Mouse (Mus musculus): Measurements from ENCODE around the gene Apoa4. TPM values are rescaled to one million over a fixed set of nuclear protein-coding genes. Genes with fewer than 3 reads are reported as not detected.

Apoa4 gene
- polyA plus RNA-seq, 1 experiment from 2014 or later: not detected

- Histone ChIP-seq H3K36me3 (ENCODE audit: control insufficient read depth, insufficient read depth, low read length) (0 out of 2 replicates have a peak, but pooled peaks cover 3% of the 10 kb centered on the region), H3K9me3 (ENCODE audit: control insufficient read depth, low read length) (no peaks in the 10 kb centered on the region), H3K27ac (ENCODE audit: low read depth, low read length) (no peak within 1 kb of the TSS), H3K9ac (ENCODE audit: low read depth, low read length) (peak within 1 kb of the TSS; percentile 75), H3K27me3 (ENCODE audit: control insufficient read depth, insufficient read depth, low read length) (peaks cover 10% of the 10 kb centered on the region), H3K4me3 (ENCODE audit: low read depth, low read length) (peak within 1 kb of the TSS; percentile 83), H3K4me2 (replicated peaks; ENCODE audit: low read depth, low read length) (peak within 1 kb of the TSS; percentile 91), H3K4me1 (replicated peaks; ENCODE audit: control insufficient read depth, insufficient read depth, low read length) (0 out of 2 replicates have a peak, but pooled peaks cover 2% of the 10 kb centered on the region)
- DNase-seq (ENCODE audit: low spot score): peak; percentile 91
- WGBS: 6% methylated on average over 42 of the region's 45 CpGs
- peak; percentile 94 for ATAC-seq (ENCODE audit: low FRiP score)
Observed at GRCm38 (mm10) chr9:46272677-46273454, 32.4 kb downstream of the Apoa4 start, which contains the start of gene Zpr1. Gene Zpr1 (plus strand): TSS chr9:46273064.

- 0 out of 2 replicates have a peak, but pooled peaks cover 6% of the 10 kb centered on the region for H3K36me3 ChIP-seq (ENCODE audit: control insufficient read depth, insufficient read depth, low read length)
- ATAC-seq (ENCODE audit: low FRiP score): no peak
- H3K9me3 ChIP-seq (ENCODE audit: control insufficient read depth, low read length): no peaks in the 10 kb centered on the region
- H3K9ac ChIP-seq (ENCODE audit: low read depth, low read length): no peak overlapping the region
- DNase-seq (ENCODE audit: low spot score): no peak
- no peak overlapping the region for H3K27ac ChIP-seq (ENCODE audit: low read depth, low read length)
- H3K4me1 ChIP-seq (replicated peaks; ENCODE audit: control insufficient read depth, insufficient read depth, low read length): 0 out of 2 replicates have a peak, but pooled peaks cover 2% of the 10 kb centered on the region
- WGBS: 94% methylated on average over 9 of the region's 9 CpGs
- H3K4me3 ChIP-seq (ENCODE audit: low read depth, low read length): no peak overlapping the region
- no peak overlapping the region for H3K4me2 ChIP-seq (replicated peaks; ENCODE audit: low read depth, low read length)
- H3K27me3 ChIP-seq (ENCODE audit: control insufficient read depth, insufficient read depth, low read length): peaks cover 10% of the 10 kb centered on the region
Observed at GRCm38 (mm10) chr9:46274494-46274893, 34.0 kb downstream of the Apoa4 start.

DNA sequence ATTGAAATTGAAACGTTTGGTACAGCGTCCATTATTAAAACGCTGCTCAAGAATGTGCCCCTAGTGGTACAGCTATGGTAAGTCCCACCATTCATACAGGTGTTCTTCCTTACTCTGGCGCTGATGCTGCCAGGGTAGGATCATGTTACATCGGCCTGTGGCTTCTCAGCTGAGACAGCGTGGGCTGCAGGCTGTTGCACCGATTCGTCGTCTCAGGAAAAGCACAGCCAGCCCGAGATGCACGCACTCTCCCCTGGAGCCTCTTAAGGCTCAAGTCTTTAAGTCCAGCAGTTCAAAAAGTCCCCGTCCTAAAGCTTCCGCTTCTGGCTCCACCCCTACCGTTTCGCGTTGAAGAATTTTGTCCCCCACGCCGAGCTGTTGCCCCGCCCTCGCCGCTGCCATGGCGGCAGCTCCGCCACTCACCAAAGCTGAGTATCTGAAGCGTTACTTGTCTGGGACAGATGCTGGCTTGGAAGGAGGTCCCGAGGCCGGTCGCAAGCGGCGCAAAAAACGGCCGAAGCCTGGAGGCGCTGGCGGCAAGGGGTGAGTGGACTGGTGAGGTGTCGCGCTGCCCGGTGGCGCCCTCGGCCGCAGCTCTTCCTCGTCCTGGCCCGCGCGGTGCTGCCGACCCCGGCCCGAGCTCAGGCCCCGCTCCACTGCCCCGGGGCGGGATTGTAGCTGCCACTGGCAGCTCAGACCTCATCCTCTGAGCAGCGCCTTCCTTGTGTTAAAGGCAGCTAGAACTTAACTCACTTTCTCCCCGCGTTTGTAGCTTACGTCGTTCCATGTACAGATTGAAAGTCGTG is 42.3 kb downstream of the Apoa4 start, which contains the start of gene Bud13:
TSS of gene Bud13 (plus strand) at position 378 of the 806 bp plus-strand sequence.
- WGBS: under 1% methylated on average over 55 of the region's 55 CpGs
- DNase-seq (ENCODE audit: low spot score): peak; percentile 93
- H3K4me2 ChIP-seq (replicated peaks; ENCODE audit: low read depth, low read length): peak within 1 kb of the TSS; percentile 62
- 0 out of 2 replicates have a peak, but pooled peaks cover 5% of the 10 kb centered on the region for H3K36me3 ChIP-seq (ENCODE audit: control insufficient read depth, insufficient read depth, low read length)
- no peaks in the 10 kb centered on the region; the same call in 1 of the 2 replicates for H3K4me1 ChIP-seq (replicated peaks; ENCODE audit: control insufficient read depth, insufficient read depth, low read length)
- peak within 1 kb of the TSS; percentile 91 for H3K9ac ChIP-seq (ENCODE audit: low read depth, low read length)
- H3K4me3 ChIP-seq (ENCODE audit: low read depth, low read length): peak within 1 kb of the TSS; percentile 86
- H3K27me3 ChIP-seq (ENCODE audit: control insufficient read depth, insufficient read depth, low read length): no peaks in the 10 kb centered on the region
- H3K9me3 ChIP-seq (ENCODE audit: control insufficient read depth, low read length): no peaks in the 10 kb centered on the region
- peak within 1 kb of the TSS; percentile 72 for H3K27ac ChIP-seq (ENCODE audit: low read depth, low read length)
- peak; percentile 91 for ATAC-seq (ENCODE audit: low FRiP score)

Other genes starting within 250 kb of the Apoa4 start
- gene Pafah1b2, start 228.0 kb upstream of the Apoa4 start, polyA plus RNA-seq (2014; fragmentation: Nextera tagmentation; extraction: Ambion mirVana): 282 and 301 TPM in 2 replicates
- gene Sik3, start 227.9 kb upstream of the Apoa4 start, polyA plus RNA-seq (2014; fragmentation: Nextera tagmentation; extraction: Ambion mirVana): 9.0 and 10.1 TPM in 2 replicates
- gene Apoa1, start 12.1 kb upstream of the Apoa4 start, polyA plus RNA-seq (2014; fragmentation: Nextera tagmentation; extraction: Ambion mirVana): 0.43 and 1.5 TPM in 2 replicates
- not detected in 2 replicates for gene Apoc3, start 5.1 kb upstream of the Apoa4 start, polyA plus RNA-seq (2014; fragmentation: Nextera tagmentation; extraction: Ambion mirVana)
- not detected in 2 replicates for gene Apoa5, start 27.9 kb downstream of the Apoa4 start, polyA plus RNA-seq (2014; fragmentation: Nextera tagmentation; extraction: Ambion mirVana)
- 65.7 and 69.6 TPM in 2 replicates for gene Zpr1, start 32.4 kb downstream of the Apoa4 start, polyA plus RNA-seq (2014; fragmentation: Nextera tagmentation; extraction: Ambion mirVana)
- 22.4 and 25.0 TPM in 2 replicates for gene Bud13, start 42.3 kb downstream of the Apoa4 start, polyA plus RNA-seq (2014; fragmentation: Nextera tagmentation; extraction: Ambion mirVana)
- 0.15 TPM in 1 of 2 replicates, not detected in the other for gene 4931429L15Rik, start 79.3 kb downstream of the Apoa4 start, polyA plus RNA-seq (2014; fragmentation: Nextera tagmentation; extraction: Ambion mirVana)

Measured in hindbrain, embryonic 11.5 days (tissue).